Mouse (Mus musculus) G1E (cell line): Measurements from ENCODE around the gene Ap2a2. TPM values are rescaled to one million over a fixed set of nuclear protein-coding genes. Genes with fewer than 3 reads are reported as not detected.
A peak's percentile ranks its signal among the peaks of the same experiment; 100 is the strongest.

Source experiments
- ATAC-seq: 2 replicates; pipeline ENCODE4 v1.8.0; 2016; ENCODE audit warnings: mild to moderate bottlenecking; ENCODE audit not compliant: insufficient number of reproducible peaks, poor library complexity, low FRiP score, severe bottlenecking; ENCODE audit errors: extremely low read depth
- DNase-seq: peaks from one replicate; pipeline ENCODE4 v3.0.0; 2012; ENCODE audit warnings: low spot score
- H3K27me3 ChIP-seq: 2 replicates; pipeline ENCODE4 v1.6.1; 2012; ENCODE audit warnings: mild to moderate bottlenecking, low read length, inconsistent platforms; ENCODE audit not compliant: insufficient read depth
- H3K36me3 ChIP-seq: replicated peaks from 2 replicates; pipeline ENCODE3; 2012; ENCODE audit warnings: mild to moderate bottlenecking, inconsistent platforms
- H3K4me1 ChIP-seq: 2 replicates; pipeline ENCODE4 v1.6.1; 2012; ENCODE audit warnings: low read depth, low read length, inconsistent platforms, mixed read lengths; ENCODE audit not compliant: insufficient read depth
- H3K4me3 ChIP-seq: 2 replicates; pipeline ENCODE4 v1.5.1; 2012; ENCODE audit warnings: low read depth, mild to moderate bottlenecking, inconsistent platforms, low read length, moderate library complexity, mixed read lengths
- H3K9me3 ChIP-seq: replicated peaks from 2 replicates; pipeline ENCODE4 v1.6.1; 2012; ENCODE audit warnings: inconsistent platforms
- CTCF ChIP-seq: IDR thresholded peaks from 2 replicates; pipeline ENCODE4 v1.5.1; 2012; ENCODE audit warnings: low read depth, low read length, inconsistent platforms, mixed read lengths
- GATA1 ChIP-seq: IDR thresholded peaks from 2 replicates; pipeline ENCODE4 v1.6.1; 2012; ENCODE audit warnings: borderline replicate concordance, low read length, inconsistent platforms, mixed read lengths
- GATA2 ChIP-seq: IDR thresholded peaks from 2 replicates; pipeline ENCODE4 v1.6.1; 2012; ENCODE audit warnings: low read depth, low read length, inconsistent platforms, borderline replicate concordance
- POLR2AphosphoS5 ChIP-seq: IDR thresholded peaks from 2 replicates; pipeline ENCODE4 v1.6.1; 2012; ENCODE audit warnings: low read depth, low read length, inconsistent platforms; ENCODE audit not compliant: insufficient replicate concordance
- TAL1 ChIP-seq: conservative IDR thresholded peaks from 2 replicates; pipeline ENCODE4 v1.6.1; 2012; ENCODE audit warnings: low read depth, low read length, inconsistent platforms, mixed read lengths
- polyA plus RNA-seq: library from polyadenylated mRNA; stranded (reverse); fragments of >175 nt; gene quantifications from 2 replicates; pipeline ENCODE4 v1.2.3, GENCODE M21; 2012
- total RNA-seq, 2 experiments: library from RNA; stranded (forward) in 1 of 2; stranded (reverse) in 1 of 2; fragments of 200-1000 nt in 1 of 2; fragments of >200 nt in 1 of 2; fragmentation: Nextera tagmentation in 1 of 2; gene quantifications; 2 replicates each; pipeline ENCODE4 v1.2.3; 2014 to 2017

Ap2a2 gene
- total and polyA plus RNA-seq, 3 experiments, result 2.8 to 4.5 (median 3.2) TPM

GRCm38 (mm10) chr7:141540312-141541081, 21.5 kb upstream of the Ap2a2 start:
- Histone ChIP-seq H3K27me3 (peaks cover 20% of the 10 kb centered on the region), H3K4me3 (peak overlapping the region; percentile 89), H3K36me3 (peaks cover 19% of the 10 kb centered on the region), H3K9me3 (no peaks in the 10 kb centered on the region), H3K4me1 (peaks cover 34% of the 10 kb centered on the region)
- no peak for ATAC-seq
- no peak for DNase-seq
- no peak for TF ChIP-seq GATA1
- no peak for TF ChIP-seq CTCF

- no peaks in the 10 kb centered on the region for H3K9me3 ChIP-seq
- H3K4me1 ChIP-seq, result peaks cover 34% of the 10 kb centered on the region
- no peak for TF ChIP-seq TAL1
- no peak for TF ChIP-seq CTCF
- TF ChIP-seq GATA2, result no peak
- TF ChIP-seq POLR2AphosphoS5, result no peak
- TF ChIP-seq GATA1, result no peak
- ATAC-seq (no peak), DNase-seq (no peak)
- no peak overlapping the region for H3K4me3 ChIP-seq
- peaks cover 25% of the 10 kb centered on the region for H3K27me3 ChIP-seq
- H3K36me3 ChIP-seq, result peaks cover 13% of the 10 kb centered on the region
Observed at GRCm38 (mm10) chr7:141541681-141542080, 20.3 kb upstream of the Ap2a2 start.

GRCm38 (mm10) chr7:141542588-141542987, 19.4 kb upstream of the Ap2a2 start:
- TF ChIP-seq TAL1, result no peak
- no peak for TF ChIP-seq CTCF
- no peak for TF ChIP-seq GATA1
- TF ChIP-seq POLR2AphosphoS5, result no peak
- TF ChIP-seq GATA2, result no peak
- ATAC-seq (no peak), DNase-seq (no peak)
- H3K27me3 ChIP-seq, result peaks cover 25% of the 10 kb centered on the region
- H3K4me1 ChIP-seq, result peaks cover 34% of the 10 kb centered on the region
- H3K4me3 ChIP-seq, result no peak overlapping the region
- H3K36me3 ChIP-seq, result peaks cover 9% of the 10 kb centered on the region
- no peaks in the 10 kb centered on the region for H3K9me3 ChIP-seq

- Histone ChIP-seq H3K36me3 (no peaks in the 10 kb centered on the region), H3K4me3 (no peak overlapping the region), H3K27me3 (peaks cover 25% of the 10 kb centered on the region), H3K9me3 (no peaks in the 10 kb centered on the region), H3K4me1 (peaks cover 15% of the 10 kb centered on the region)
- ATAC-seq, result no peak
- DNase-seq, result no peak
- TF ChIP-seq GATA1 (no peak), TAL1 (no peak), CTCF (no peak), POLR2AphosphoS5 (no peak), GATA2 (no peak)
Observed at GRCm38 (mm10) chr7:141544654-141545053, 17.3 kb upstream of the Ap2a2 start.

DNA sequence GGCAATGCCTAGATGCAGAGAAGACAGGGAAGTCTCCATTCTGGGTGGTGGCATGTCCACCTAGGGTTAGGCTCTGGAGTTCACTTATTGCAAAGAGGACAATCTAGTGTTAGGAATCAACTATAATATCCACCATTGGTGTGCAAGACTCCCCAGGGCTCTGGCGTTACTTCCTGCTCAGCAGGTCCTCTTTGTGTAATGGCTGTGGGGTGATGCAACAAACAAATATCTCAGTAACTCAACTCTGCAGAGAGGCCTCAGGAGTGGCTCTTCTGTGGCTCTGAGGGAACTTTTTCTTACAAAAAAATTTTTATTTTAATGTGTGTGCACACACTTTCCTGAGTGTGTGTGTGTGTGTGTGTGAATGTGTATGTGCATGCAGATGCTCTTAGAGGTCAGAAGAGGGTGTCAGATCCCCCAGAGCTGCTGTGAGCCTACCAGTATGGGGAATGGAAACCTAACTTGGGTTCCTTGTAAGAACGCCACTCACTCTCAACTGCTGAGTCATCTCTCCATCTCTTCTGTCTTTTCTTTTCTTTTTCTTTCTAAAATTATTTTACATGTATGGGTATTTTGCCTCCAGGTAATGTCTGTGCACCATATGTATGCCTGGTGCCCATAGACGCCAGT, 12.4 kb upstream of the Ap2a2 start:
- ATAC-seq, result no peak

DNA sequence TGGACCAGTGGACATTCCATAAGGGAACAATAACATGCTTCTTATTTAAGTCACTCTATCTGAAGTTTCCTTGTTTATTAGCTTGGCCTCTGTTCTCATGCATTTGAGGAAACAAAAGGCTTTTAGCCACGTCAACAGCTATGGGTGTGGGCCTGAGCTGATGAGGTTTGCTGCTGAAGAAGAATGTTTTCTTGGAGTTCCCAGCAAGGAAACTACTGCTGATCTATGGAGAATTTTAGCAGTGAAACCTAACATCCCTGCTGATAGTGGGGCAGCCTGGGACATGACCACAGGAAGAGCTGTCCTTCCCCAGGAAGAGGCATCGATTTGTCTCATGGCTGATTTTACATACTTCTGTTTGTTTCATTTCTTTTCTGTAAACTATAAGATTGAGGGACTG, 11.5 kb upstream of the Ap2a2 start:
- DNase-seq (no peak), ATAC-seq (no peak)
- Histone ChIP-seq H3K4me3 (no peak overlapping the region), H3K36me3 (no peaks in the 10 kb centered on the region), H3K4me1 (no peaks in the 10 kb centered on the region), H3K27me3 (peaks cover 6% of the 10 kb centered on the region), H3K9me3 (no peaks in the 10 kb centered on the region)
- TF ChIP-seq TAL1 (no peak), GATA1 (no peak), GATA2 (no peak), CTCF (no peak), POLR2AphosphoS5 (no peak)

More for the DNA sequence above, 12.4 kb upstream of the Ap2a2 start:
- Histone ChIP-seq H3K4me3 (no peak overlapping the region), H3K4me1 (no peaks in the 10 kb centered on the region), H3K27me3 (peaks cover 10% of the 10 kb centered on the region), H3K9me3 (no peaks in the 10 kb centered on the region), H3K36me3 (no peaks in the 10 kb centered on the region)
- TF ChIP-seq TAL1 (no peak), GATA1 (no peak), CTCF (no peak), GATA2 (no peak), POLR2AphosphoS5 (no peak)
- DNase-seq, result no peak
